Mouse (Mus musculus): ENCODE measurements at regions not wholly inside any gene's neighbourhood (a gene's known extent, or its start where the extent isn't known, plus 50 kb on each side); places are given as distances from the start of the nearest gene placed in this dataset.
A peak's percentile ranks its signal among the peaks of the same experiment; 100 is the strongest.

DNA sequence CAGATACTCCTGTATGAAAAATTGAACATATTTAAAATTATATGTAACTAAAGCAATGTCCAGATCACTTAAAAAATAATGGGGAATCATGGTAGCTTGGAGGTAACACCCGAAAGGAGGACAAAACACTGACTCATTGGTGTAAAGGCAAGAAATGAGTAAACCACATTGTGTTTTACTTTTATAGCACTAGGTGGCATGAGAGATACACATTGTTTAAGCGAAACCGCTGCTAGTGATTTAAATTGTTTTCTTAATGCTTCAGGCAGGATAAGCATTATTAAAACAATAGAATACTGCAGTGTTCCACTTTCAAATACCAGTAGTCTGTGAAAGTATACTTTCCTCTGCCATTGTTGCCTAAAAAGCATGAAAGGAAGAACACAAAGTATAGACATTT, 158.5 kb upstream of the 4930595M18Rik start:
- peak; percentile 1 for DNase-seq (ENCODE audit: low read depth, low spot score)

Data from R1 (cell line).